Mouse (Mus musculus) ES-Bruce4 (cell line): ENCODE results near the gene Erlin1.

ENCODE experiments used
- CTCF ChIP-seq: IDR thresholded peaks from one replicate; pipeline ENCODE4 v1.8.1; 2011; ENCODE audit warnings: low read depth, low read length
- EP300 ChIP-seq: IDR thresholded peaks from 2 replicates; pipeline ENCODE4 v1.6.1; 2011; ENCODE audit warnings: low read depth, low read length; ENCODE audit not compliant: insufficient read depth

DNA sequence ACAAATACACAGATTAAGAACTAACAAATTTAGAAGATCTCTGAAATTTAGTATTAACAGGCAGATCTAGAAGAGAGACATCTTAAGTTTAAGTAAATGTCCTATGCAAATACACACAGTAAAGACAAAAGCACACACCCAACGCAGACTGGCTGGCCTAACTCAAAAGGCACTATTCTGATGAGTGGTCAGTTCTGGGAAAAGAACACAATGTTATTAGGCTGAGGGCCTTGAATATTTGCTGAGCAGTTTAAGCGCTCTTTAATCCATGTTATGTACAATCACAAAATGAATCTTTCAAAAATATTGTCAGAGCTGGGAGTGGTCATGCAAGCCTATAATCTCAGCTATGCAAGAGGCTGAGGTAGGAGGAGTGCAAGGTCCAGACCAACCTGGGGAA, 4.9 kb downstream of the Erlin1 start:
- no peak for TF ChIP-seq EP300
- no peak for TF ChIP-seq CTCF
